Mouse (Mus musculus) stomach, postnatal 0 days (tissue): ENCODE results near the gene Amd2.

Source experiments
- CTCF ChIP-seq: IDR thresholded peaks from 2 replicates; pipeline ENCODE4 v1.5.1; 2016; ENCODE audit warnings: antibody characterized with exemption, low read depth, mild to moderate bottlenecking, moderate library complexity
- EP300 ChIP-seq: optimal IDR thresholded peaks from 2 replicates; pipeline ENCODE3; 2016; ENCODE audit warnings: antibody characterized with exemption

DNA sequence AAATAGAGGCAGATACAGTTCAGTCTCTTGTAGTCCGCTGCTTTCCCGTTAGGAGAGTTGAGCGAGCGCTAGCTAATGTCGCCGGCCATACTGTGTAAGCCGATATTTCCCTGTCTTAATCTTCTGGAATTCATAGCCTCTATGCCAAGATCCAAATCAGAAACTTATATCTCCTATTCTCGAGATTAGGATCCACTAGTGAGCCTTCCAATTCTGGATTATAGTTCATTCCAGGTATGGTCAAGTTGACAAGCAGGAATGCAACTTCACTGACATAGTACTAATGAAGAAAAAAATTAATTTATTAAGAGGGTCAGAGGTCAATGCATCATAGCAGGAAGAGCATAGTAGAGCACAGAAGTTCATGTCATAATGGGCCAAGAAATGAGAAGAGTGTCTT, at the start of gene Amd2:
- TF ChIP-seq CTCF (no peak), EP300 (no peak)
